Mouse (Mus musculus) G1E-ER4 (cell line): ENCODE data around the gene Usp37. TPM values are rescaled to one million over a fixed set of nuclear protein-coding genes. Genes with fewer than 3 reads are reported as not detected.

Experiments
- GATA1 ChIP-seq: IDR thresholded peaks from one replicate; pipeline ENCODE4 v1.8.0; 2012; ENCODE audit warnings: low read length, inconsistent platforms
- polyA plus RNA-seq: library from polyadenylated mRNA; stranded (reverse); fragments of >175 nt; gene quantifications from 2 replicates; pipeline ENCODE4 v1.2.3, GENCODE M21; 2012

Gene Usp37
- polyA plus RNA-seq, 1 experiment, result 3.4 TPM

- TF ChIP-seq GATA1, result no peak
These were observed 38.2 kb downstream of the Usp37 start, which contains the start of gene Cnot9 for GRCm38 (mm10) chr1:74505721-74506464. Gene Cnot9, plus strand, starts transcription at chr1:74506058.

DNA sequence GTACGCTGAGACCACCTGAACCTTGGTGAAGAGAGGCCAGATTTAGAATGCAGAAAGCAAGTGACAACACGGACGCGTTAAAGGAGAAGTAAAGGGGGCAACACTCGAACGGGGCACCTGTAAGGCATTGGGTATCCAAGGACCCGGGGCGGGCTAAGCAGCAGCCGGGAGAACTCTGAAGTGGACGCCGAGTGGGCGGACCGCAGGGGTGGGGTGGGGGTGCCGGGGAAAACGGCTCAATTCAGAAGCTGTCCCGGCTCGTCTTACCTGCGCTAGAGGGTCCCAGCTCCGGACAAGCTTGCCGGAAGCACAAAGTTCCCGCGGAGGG is 38.7 kb downstream of the Usp37 start:
- no peak for TF ChIP-seq GATA1

- no peak for TF ChIP-seq GATA1
These were observed 43.0 kb downstream of the Usp37 start for GRCm38 (mm10) chr1:74501106-74501505.

DNA sequence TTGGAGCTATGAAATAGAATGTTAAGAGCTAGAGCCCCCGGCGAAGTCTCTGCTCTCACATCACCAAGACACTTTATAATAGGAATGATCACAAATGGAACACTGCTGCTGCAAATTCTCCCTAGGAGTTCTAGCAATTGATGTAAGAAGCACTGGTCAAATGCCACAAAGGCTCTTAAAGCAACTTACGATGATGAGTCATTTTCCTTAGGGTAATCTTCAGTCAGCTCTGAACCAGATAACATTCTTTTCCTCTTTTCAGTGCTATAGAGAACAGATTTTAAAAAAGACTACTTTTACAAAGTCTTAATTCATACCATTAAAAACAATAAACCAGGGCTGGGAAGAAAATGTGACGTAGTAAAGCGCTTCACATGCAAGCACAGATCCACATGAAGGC is 58.3 kb downstream of the Usp37 start:
- TF ChIP-seq GATA1, result no peak

- no peak for TF ChIP-seq GATA1
These were observed 83.8 kb downstream of the Usp37 start for GRCm38 (mm10) chr1:74460273-74460672.

GRCm38 (mm10) chr1:74452611-74453045 is 91.5 kb downstream of the Usp37 start:
- no peak for TF ChIP-seq GATA1

- TF ChIP-seq GATA1, result no peak
These were observed 99.5 kb downstream of the Usp37 start for GRCm38 (mm10) chr1:74444538-74444937.

- TF ChIP-seq GATA1, result no peak
These were observed 104.8 kb downstream of the Usp37 start for GRCm38 (mm10) chr1:74439166-74439876.

- TF ChIP-seq GATA1, result no peak
These were observed 106.2 kb downstream of the Usp37 start for GRCm38 (mm10) chr1:74437702-74438427.

- no peak for TF ChIP-seq GATA1
These were observed 108.5 kb downstream of the Usp37 start for GRCm38 (mm10) chr1:74435563-74435962.

DNA sequence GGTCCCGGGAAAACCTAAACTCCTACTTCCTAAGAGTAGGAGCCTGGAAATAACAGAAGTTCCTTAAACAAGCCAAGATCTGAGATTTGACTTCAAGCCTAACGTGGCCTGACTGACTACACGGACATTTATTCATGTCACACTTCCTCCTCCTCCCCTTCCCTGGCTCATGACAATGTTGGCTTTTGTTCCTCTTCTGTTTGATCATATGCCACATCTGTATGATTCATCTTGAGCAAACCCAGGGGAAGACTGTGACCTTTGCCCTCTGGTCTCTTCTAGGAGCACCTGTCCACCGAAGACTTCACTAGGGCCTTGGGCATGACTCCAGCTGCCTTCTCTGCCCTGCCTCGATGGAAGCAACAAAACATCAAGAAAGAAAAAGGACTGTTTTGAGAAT is 109.5 kb downstream of the Usp37 start:
- no peak for TF ChIP-seq GATA1

- TF ChIP-seq GATA1, result no peak
These were observed 110.9 kb downstream of the Usp37 start for GRCm38 (mm10) chr1:74433220-74433619.

DNA sequence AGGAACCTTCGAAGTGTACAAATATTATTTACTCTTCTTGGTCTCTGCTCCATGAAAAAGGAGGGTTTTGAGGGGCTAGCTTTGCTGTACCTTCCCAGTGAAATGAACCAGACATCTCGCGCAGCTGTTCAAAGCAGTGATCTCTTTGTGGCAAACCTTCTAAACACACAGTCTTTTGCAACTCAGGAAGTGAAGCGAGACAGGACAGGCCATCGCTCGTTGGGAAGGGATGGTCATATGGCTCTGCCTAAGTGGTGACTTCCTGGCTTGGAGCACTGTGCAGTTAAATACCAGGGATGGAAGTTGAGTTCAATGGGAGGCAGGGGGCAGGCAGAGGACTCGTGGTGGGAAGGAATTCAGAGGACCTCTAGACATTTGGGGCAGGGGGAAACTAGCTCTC is 118.2 kb downstream of the Usp37 start:
- no peak for TF ChIP-seq GATA1

GRCm38 (mm10) chr1:74423147-74423546 is 120.9 kb downstream of the Usp37 start:
- no peak for TF ChIP-seq GATA1

DNA sequence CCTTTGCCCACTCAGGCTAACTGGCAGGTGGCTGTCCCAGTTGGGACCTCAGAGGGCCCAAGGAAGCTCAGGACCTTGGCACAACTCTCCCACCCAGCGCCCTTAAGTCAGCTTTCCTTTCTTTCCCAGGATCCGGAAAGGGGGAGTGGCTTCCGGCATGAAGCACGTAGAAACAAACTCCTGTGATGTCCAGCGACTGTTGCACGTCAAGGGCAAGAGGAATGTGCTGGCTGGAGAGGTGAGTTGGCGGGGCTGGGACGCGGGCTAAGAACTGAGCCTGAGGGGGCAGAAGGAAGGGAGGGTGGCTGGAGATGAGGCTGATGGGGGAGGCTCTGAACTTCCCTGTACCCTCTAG is 124.7 kb downstream of the Usp37 start:
- no peak for TF ChIP-seq GATA1

GRCm38 (mm10) chr1:74418747-74419439 is 125.2 kb downstream of the Usp37 start:
- TF ChIP-seq GATA1, result no peak
